Mouse (Mus musculus): Measurements from ENCODE around the gene Reep1.

DNA sequence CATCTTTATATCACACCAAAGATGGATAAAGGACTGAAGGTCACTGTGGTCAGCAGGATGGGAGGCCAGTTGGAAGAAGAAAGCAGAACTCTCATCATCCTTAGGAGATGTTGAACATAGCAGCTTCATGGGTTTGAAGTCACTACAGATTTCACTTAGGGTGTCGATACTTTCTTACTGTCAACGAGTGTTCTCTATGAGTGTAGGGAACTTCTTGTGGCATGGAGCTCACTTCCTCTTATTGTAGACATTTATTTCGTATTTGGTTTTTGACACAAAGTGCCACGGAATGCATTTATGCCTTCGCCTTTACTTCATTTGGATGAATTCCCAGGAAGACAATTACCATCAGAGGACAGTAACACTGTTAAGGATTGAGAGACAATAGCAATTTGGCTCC lies 28.7 kb downstream of the Reep1 start:
- TF ChIP-seq CTCF (IDR thresholded peaks at IDR 0.05; ENCODE audit: low read depth) (no peak), EP300 (IDR thresholded peaks at IDR 0.05; ENCODE audit: low read depth) (no peak)
